Mouse (Mus musculus): ENCODE measurements around the gene Dis3l. TPM values are rescaled to one million over a fixed set of nuclear protein-coding genes. Genes with fewer than 3 reads are reported as not detected.

Dis3l gene
- total RNA-seq (2023), result 19.3 TPM

DNA sequence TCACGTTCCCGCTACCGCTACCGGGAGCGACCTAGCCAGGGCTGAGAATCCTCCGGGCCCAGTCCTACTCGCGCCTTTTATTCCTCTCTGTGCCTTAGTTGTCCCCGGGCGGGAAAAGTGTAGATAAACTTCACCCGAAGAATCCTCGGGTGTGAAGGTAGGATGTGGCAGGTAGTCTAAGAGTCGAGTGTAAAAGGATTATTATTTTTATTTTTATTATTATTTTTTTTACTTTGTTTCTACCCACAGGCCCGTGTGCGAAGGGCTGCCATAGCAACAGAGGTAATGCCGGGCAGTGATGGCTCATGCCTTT lies at the start of gene Dis3l:
Dis3l (minus strand) TSS at position 35 of the 313 bp plus-strand sequence.

DNA sequence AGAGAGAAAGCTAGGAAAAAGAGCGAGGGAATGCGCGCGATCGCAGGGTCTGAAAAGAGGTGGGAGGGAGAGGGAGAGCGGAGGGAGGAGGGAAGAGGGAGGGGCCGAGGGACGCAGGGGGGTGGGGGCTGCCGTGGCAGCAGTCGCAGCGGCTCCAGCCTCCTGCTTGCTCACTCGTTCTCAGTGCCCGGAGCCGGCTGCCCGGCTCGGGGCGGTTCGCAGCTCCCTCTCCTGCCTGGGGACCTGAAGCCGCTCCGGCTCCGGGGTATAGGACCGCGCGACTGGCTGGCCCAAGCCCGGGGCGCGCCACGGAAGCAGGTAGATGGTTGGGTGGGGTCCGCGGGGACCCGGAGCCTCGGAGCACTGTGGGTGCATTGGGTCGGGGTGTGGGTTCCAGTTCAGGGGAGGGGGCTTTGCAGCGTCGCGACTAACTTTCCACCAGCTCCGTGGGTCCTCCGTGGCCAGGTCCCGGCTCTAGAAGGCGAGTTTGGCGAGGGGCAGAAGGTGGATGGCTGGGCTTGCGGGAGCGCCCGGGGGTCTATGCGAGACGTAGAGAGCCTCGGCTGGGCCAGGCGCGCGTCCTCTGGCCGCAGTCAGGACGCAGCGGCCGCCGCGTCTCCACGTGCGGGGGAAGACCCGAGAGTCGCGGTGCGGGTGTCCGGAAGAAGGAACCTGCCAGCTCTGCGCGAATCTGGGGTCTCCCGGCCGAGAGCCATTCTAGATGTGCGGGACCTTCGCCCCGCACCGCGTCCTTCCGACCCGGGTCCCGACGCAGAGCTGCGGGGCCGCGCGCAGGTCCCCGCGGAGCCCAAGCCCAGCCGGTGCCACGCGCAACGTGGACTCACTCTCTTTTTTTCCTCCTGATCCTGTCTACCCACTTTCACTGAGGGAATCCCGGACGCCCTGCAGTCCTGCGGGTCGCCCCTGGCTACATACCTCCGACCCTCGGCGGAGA lies 44.7 kb upstream of the Dis3l start, which contains the start of gene Megf11:
Megf11 (plus strand) TSS at position 116 of the 955 bp plus-strand sequence.

DNA sequence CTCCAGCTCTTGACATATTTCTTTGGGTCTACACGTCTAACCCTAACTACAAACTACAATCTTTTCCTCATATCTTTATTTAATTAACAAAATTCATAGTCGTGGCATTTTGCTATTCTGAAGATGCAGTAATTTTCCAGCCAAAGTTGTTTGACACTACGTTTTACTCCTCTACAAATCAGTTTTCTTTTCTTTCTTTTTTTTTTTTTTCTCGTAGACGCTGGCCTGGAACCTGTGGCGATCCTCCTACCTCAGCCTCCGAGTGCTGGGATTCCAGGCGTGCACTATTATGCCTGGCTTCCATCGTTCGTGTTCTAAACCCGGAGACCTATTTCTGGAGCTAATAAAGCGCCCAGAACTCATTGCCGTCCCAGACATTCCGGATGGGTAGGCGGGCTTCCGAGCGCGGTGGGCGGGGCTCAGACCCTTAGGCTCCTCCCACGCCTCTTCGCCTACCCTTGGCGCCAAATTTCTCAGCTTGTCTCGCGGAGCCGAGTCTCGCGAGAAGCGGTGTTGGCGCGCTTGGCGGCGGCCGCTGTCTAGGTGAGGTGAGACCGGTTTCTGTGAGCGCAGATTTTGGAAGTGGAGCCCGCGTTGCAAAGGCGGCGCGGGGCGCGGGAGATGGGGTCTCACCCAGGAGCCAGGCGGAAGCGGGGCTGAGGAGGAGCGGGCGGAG lies 59.8 kb downstream of the Dis3l start, which contains the start of gene Tipin:
Tipin (plus strand) TSS at position 477 of the 676 bp plus-strand sequence.

Other genes starting within 250 kb of the Dis3l start
- gene Lctl, start 224.1 kb downstream of the Dis3l start, total RNA-seq (2023), result not detected
- gene Zwilch, start 168.2 kb downstream of the Dis3l start, total RNA-seq (2023), result 8.2 TPM
- 2,550 TPM for gene Rpl4, start 167.9 kb downstream of the Dis3l start, total RNA-seq (2023)
- 21.8 TPM for gene Snapc5, start 162.0 kb downstream of the Dis3l start, total RNA-seq (2023)
- gene Uchl4, start 106.1 kb downstream of the Dis3l start, total RNA-seq (2023), result 1.7 TPM
- 53.3 TPM for gene Map2k1, start 87.7 kb downstream of the Dis3l start, total RNA-seq (2023)
- 17.7 TPM for gene Tipin, start 59.7 kb downstream of the Dis3l start, total RNA-seq (2023)
- 1.1 TPM for gene Megf11, start 44.3 kb upstream of the Dis3l start, total RNA-seq (2023)